ENCODE assay signal across 9 mouse cellular contexts in genomic region chr3:88512141-88512895, GRCm38 (mm10). TPM values are rescaled to one million over a fixed set of nuclear protein-coding genes. Genes with fewer than 3 reads are reported as not detected.
DNase-seq lines count a peak whose midpoint lies in the region; ATAC-seq and TF ChIP-seq lines count a peak whose summit lies in the region.
"Had no signal": no experiment of that assay in that cellular context is flagged by ENCODE, and none has a peak within 500 bp of the region (broad histone marks: within the 10 kb centered on the region; RNA-seq: fewer than 3 reads in every experiment).

No protein-coding gene starts in this region.

- WGBS in heart, embryonic 12.5 days: 42% methylated on average over 6 of the region's 6 CpGs
- WGBS in forebrain, embryonic 16.5 days: 42% methylated on average over 6 of the region's 6 CpGs

- peak overlapping the region; percentile 56; the same call in 1 of the 2 replicates for H3K27ac ChIP-seq in heart, embryonic 12.5 days (ENCODE audit: poor library complexity, severe bottlenecking)
- H3K27ac ChIP-seq in ES-Bruce4 (ENCODE audit: insufficient read depth, low read length): peak overlapping the region; percentile 19; the same call in 1 of the 2 replicates
- no peak overlapping the region for H3K27ac ChIP-seq in forebrain, embryonic 16.5 days (ENCODE audit: low read length)

- no peak overlapping the region for H3K4me3 ChIP-seq in heart, embryonic 12.5 days
- no peak overlapping the region for H3K4me3 ChIP-seq in ES-Bruce4 (ENCODE audit: low read depth, low read length)
- H3K4me3 ChIP-seq in forebrain, embryonic 16.5 days (replicated peaks; ENCODE audit: low read length): no peak overlapping the region

- no peaks in the 10 kb centered on the region for H3K9me3 ChIP-seq in heart, embryonic 12.5 days (replicated peaks)
- H3K9me3 ChIP-seq in ES-Bruce4 (replicated peaks; ENCODE audit: control insufficient read depth, insufficient read depth, low read length, poor library complexity, severe bottlenecking): no peaks in the 10 kb centered on the region
- H3K9me3 ChIP-seq in forebrain, embryonic 16.5 days (ENCODE audit: control insufficient read depth, low read length): no peaks in the 10 kb centered on the region

- TF ChIP-seq POLR2A in ES-Bruce4 (IDR thresholded peaks at IDR 0.05; ENCODE audit: insufficient read depth, low read length): no peak

- H3K36me3 ChIP-seq in heart, embryonic 12.5 days: no peaks in the 10 kb centered on the region
- no peaks in the 10 kb centered on the region for H3K36me3 ChIP-seq in ES-Bruce4 (ENCODE audit: control insufficient read depth, insufficient read depth, low read length, poor library complexity, severe bottlenecking)
- no peaks in the 10 kb centered on the region for H3K36me3 ChIP-seq in forebrain, embryonic 16.5 days (ENCODE audit: control insufficient read depth, insufficient read depth)

- no peak for DNase-seq in heart, postnatal 36 days
- DNase-seq in lung, postnatal 36 days: peak; percentile 72
- DNase-seq in spleen, postnatal 36 days (ENCODE audit: low spot score in 2 of 2): no peak
- no peak for DNase-seq in yolk sac, embryonic 10.5 days (ENCODE audit: low spot score)
- DNase-seq: kidney, postnatal 4 days had no signal

- H3K9ac ChIP-seq in heart, embryonic 12.5 days: 0 out of 2 replicates have a peak overlapping the region, but pooled peaks have one; percentile 20
- no peak overlapping the region for H3K9ac ChIP-seq in ES-Bruce4 (ENCODE audit: low read depth, poor library complexity, severe bottlenecking)
- H3K9ac ChIP-seq in forebrain, embryonic 16.5 days (replicated peaks; ENCODE audit: low read depth, low read length): 0 out of 2 replicates have a peak overlapping the region, but pooled peaks have one; percentile 17

- no peaks in the 10 kb centered on the region for H3K27me3 ChIP-seq in heart, embryonic 12.5 days (replicated peaks)
- no peaks in the 10 kb centered on the region for H3K27me3 ChIP-seq in ES-Bruce4 (ENCODE audit: control insufficient read depth, insufficient read depth, low read length, poor library complexity, severe bottlenecking)
- no peaks in the 10 kb centered on the region for H3K27me3 ChIP-seq in forebrain, embryonic 16.5 days (replicated peaks; ENCODE audit: control insufficient read depth, insufficient read depth, low read length)

- peaks cover 45% of the 10 kb centered on the region for H3K4me1 ChIP-seq in heart, embryonic 12.5 days (replicated peaks)
- H3K4me1 ChIP-seq in ES-Bruce4 (ENCODE audit: control insufficient read depth, insufficient read depth, low read length): peaks cover 33% of the 10 kb centered on the region
- H3K4me1 ChIP-seq in forebrain, embryonic 16.5 days (replicated peaks; ENCODE audit: control insufficient read depth, insufficient read depth, low read length): peaks cover 24% of the 10 kb centered on the region

- no peak for ATAC-seq in heart, embryonic 12.5 days (ENCODE audit: insufficient number of reproducible peaks, low FRiP score)
- ATAC-seq in forebrain, embryonic 16.5 days: no peak
- ATAC-seq in granulocyte monocyte progenitor cell, adult 5-6 weeks (replicated peaks; ENCODE audit: poor library complexity, severe bottlenecking): no peak

- intact Hi-C loops in heart, postnatal 36 days (cut with DNase I): no loop called here

- no peak for TF ChIP-seq CTCF in ES-Bruce4 (IDR thresholded peaks at IDR 0.05; ENCODE audit: low read depth, low read length)

- H3K4me2 ChIP-seq in heart, embryonic 12.5 days: 0 out of 2 replicates have a peak overlapping the region, but pooled peaks have one; percentile 13
- H3K4me2 ChIP-seq in forebrain, embryonic 16.5 days (ENCODE audit: low read length): no peak overlapping the region

- TF ChIP-seq EP300 in ES-Bruce4 (IDR thresholded peaks at IDR 0.05; ENCODE audit: insufficient read depth, low read depth, low read length): no peak

RNA-seq across cellular contexts. Expression of gene Lmna, which starts 2.6 kb away (rescaled TPM):
- 108 and 113 TPM in 2 replicates for polyA plus RNA-seq in heart, embryonic 12.5 days (2016; fragmentation: Nextera tagmentation; extraction: Ambion mirVana)
- 100 to 1,000 TPM; 121 to 130 TPM for total RNA-seq in heart, postnatal 36 days (2021)
- polyA plus RNA-seq in ES-Bruce4 (2011; ENCODE audit: insufficient read depth, insufficient read length, low read depth, missing spikeins): 30.0 and 37.2 TPM in 2 replicates
- polyA plus RNA-seq in forebrain, embryonic 16.5 days (2015; fragmentation: Nextera tagmentation; extraction: Ambion mirVana): 26.9 and 30.9 TPM in 2 replicates
- total RNA-seq in granulocyte monocyte progenitor cell, adult 5-6 weeks (2014; fragmentation: Nextera tagmentation): not detected in 2 replicates
- total RNA-seq in granulocyte monocyte progenitor cell, adult 5-6 weeks (2017): 0.41 and 1.6 TPM in 2 replicates

RNA-seq across cellular contexts. Expression of gene Mex3a, which starts 19.9 kb away (rescaled TPM):
- polyA plus RNA-seq in heart, embryonic 12.5 days (2016; fragmentation: Nextera tagmentation; extraction: Ambion mirVana): 11.8 and 13.9 TPM in 2 replicates
- total RNA-seq in heart, postnatal 36 days (2021): under 1 TPM; 0.22 to 0.58 TPM
- polyA plus RNA-seq in ES-Bruce4 (2011; ENCODE audit: insufficient read depth, insufficient read length, low read depth, missing spikeins): 42.3 and 43.4 TPM in 2 replicates
- polyA plus RNA-seq in forebrain, embryonic 16.5 days (2015; fragmentation: Nextera tagmentation; extraction: Ambion mirVana): 46.1 and 47.8 TPM in 2 replicates
- 3.8 and 5.1 TPM in 2 replicates for total RNA-seq in granulocyte monocyte progenitor cell, adult 5-6 weeks (2014; fragmentation: Nextera tagmentation)
- 1.7 and 2.5 TPM in 2 replicates for total RNA-seq in granulocyte monocyte progenitor cell, adult 5-6 weeks (2017)

RNA-seq across cellular contexts. Expression of gene Rab25, which starts 35.8 kb away (rescaled TPM):
- 0.55 TPM in 1 of 2 replicates, not detected in the other for polyA plus RNA-seq in heart, embryonic 12.5 days (2016; fragmentation: Nextera tagmentation; extraction: Ambion mirVana)
- not detected for total RNA-seq in heart, postnatal 36 days (2021)
- 33.2 and 35.1 TPM in 2 replicates for polyA plus RNA-seq in ES-Bruce4 (2011; ENCODE audit: insufficient read depth, insufficient read length, low read depth, missing spikeins)
- polyA plus RNA-seq in forebrain, embryonic 16.5 days (2015; fragmentation: Nextera tagmentation; extraction: Ambion mirVana): not detected in 2 replicates
- total RNA-seq in granulocyte monocyte progenitor cell, adult 5-6 weeks (2014; fragmentation: Nextera tagmentation): 1.0 and 1.2 TPM in 2 replicates
- not detected in 2 replicates for total RNA-seq in granulocyte monocyte progenitor cell, adult 5-6 weeks (2017)

RNA-seq across cellular contexts. Expression of gene Lamtor2, which starts 40.6 kb away (rescaled TPM):
- polyA plus RNA-seq in heart, embryonic 12.5 days (2016; fragmentation: Nextera tagmentation; extraction: Ambion mirVana): 108 and 114 TPM in 2 replicates
- total RNA-seq in heart, postnatal 36 days (2021): 10 to 100 TPM; 94.6 to 99.1 TPM
- polyA plus RNA-seq in ES-Bruce4 (2011; ENCODE audit: insufficient read depth, insufficient read length, low read depth, missing spikeins): 138 and 151 TPM in 2 replicates
- 149 and 193 TPM in 2 replicates for polyA plus RNA-seq in forebrain, embryonic 16.5 days (2015; fragmentation: Nextera tagmentation; extraction: Ambion mirVana)
- 60.7 and 74.3 TPM in 2 replicates for total RNA-seq in granulocyte monocyte progenitor cell, adult 5-6 weeks (2014; fragmentation: Nextera tagmentation)
- 102 and 122 TPM in 2 replicates for total RNA-seq in granulocyte monocyte progenitor cell, adult 5-6 weeks (2017)

RNA-seq across cellular contexts. Expression of gene Ubqln4, which starts 41.2 kb away (rescaled TPM):
- 46.5 and 47.9 TPM in 2 replicates for polyA plus RNA-seq in heart, embryonic 12.5 days (2016; fragmentation: Nextera tagmentation; extraction: Ambion mirVana)
- 10 to 100 TPM; 65.0 to 75.6 TPM for total RNA-seq in heart, postnatal 36 days (2021)
- 118 and 133 TPM in 2 replicates for polyA plus RNA-seq in ES-Bruce4 (2011; ENCODE audit: insufficient read depth, insufficient read length, low read depth, missing spikeins)
- 43.5 and 46.0 TPM in 2 replicates for polyA plus RNA-seq in forebrain, embryonic 16.5 days (2015; fragmentation: Nextera tagmentation; extraction: Ambion mirVana)
- 64.7 and 67.9 TPM in 2 replicates for total RNA-seq in granulocyte monocyte progenitor cell, adult 5-6 weeks (2014; fragmentation: Nextera tagmentation)
- total RNA-seq in granulocyte monocyte progenitor cell, adult 5-6 weeks (2017): 37.9 and 39.6 TPM in 2 replicates

Comparison
In these comparisons a context has a peak if more than half of its experiments do, and no peak if none do; other contexts are left out.
1. RNA of gene Rab25, which starts 35.8 kb away (polyA plus RNA-seq): 33.2 to 35.1 TPM in ES-Bruce4; 0.55 TPM in heart, embryonic 12.5 days and not detected in forebrain, embryonic 16.5 days; every median in the first group is over 10 times any median in the second.